Mouse (Mus musculus): ENCODE data around the gene DXBay18. TPM values are rescaled to one million over a fixed set of nuclear protein-coding genes. Genes with fewer than 3 reads are reported as not detected.
"Not testable (repeated sequence)": the region's sequence is repeated elsewhere in the genome, so short reads cannot be mapped to it uniquely, and the experiment has no call there.

DXBay18 gene
- not detected in 2 replicates for polyA plus RNA-seq (2015; fragmentation: Nextera tagmentation; extraction: Ambion mirVana)

GRCm38 (mm10) chrX:73149350-73149749 is at the start of gene DXBay18:
DXBay18 (minus strand) TSS chrX:73149450.
- ATAC-seq (ENCODE audit: insufficient number of reproducible peaks, low FRiP score, low TSS enrichment, low read depth); H3K27me3 ChIP-seq; H3K36me3 ChIP-seq; H3K27ac ChIP-seq; H3K4me3 ChIP-seq; H3K4me2 ChIP-seq; H3K4me1 ChIP-seq; H3K9ac ChIP-seq; H3K9me3 ChIP-seq: not testable (repeated sequence)
- WGBS: no CpG with 5 or more reads among the region's 7 CpGs

- not testable (repeated sequence) for H3K4me3 ChIP-seq; H3K36me3 ChIP-seq; H3K27ac ChIP-seq; H3K9me3 ChIP-seq; H3K27me3 ChIP-seq; H3K9ac ChIP-seq; H3K4me1 ChIP-seq; H3K4me2 ChIP-seq; ATAC-seq (ENCODE audit: insufficient number of reproducible peaks, low FRiP score, low TSS enrichment, low read depth)
- 79% methylated on average over 12 of the region's 12 CpGs for WGBS
Measured at GRCm38 (mm10) chrX:73191934-73192333, 42.7 kb upstream of the DXBay18 start, which contains the start of gene Xlr3b. Xlr3b (plus strand) TSS chrX:73192207.

- not testable (repeated sequence) for H3K4me1 ChIP-seq; H3K9me3 ChIP-seq; ATAC-seq (ENCODE audit: insufficient number of reproducible peaks, low FRiP score, low TSS enrichment, low read depth); H3K27ac ChIP-seq; H3K27me3 ChIP-seq; H3K4me3 ChIP-seq; H3K4me2 ChIP-seq; H3K9ac ChIP-seq; H3K36me3 ChIP-seq
- 88% methylated on average over 4 of the region's 15 CpGs for WGBS
Measured at GRCm38 (mm10) chrX:73176889-73177288, 27.6 kb upstream of the DXBay18 start, which contains the start of gene Spin2d. Spin2d (minus strand) TSS chrX:73176989.

- no CpG with 5 or more reads among the region's 20 CpGs for WGBS
Measured at GRCm38 (mm10) chrX:73148496-73148895, 754 bp downstream of the DXBay18 start, which contains the start of gene Xlr5b. Xlr5b (plus strand) TSS chrX:73148796.

GRCm38 (mm10) chrX:73143218-73143618 is 6.0 kb downstream of the DXBay18 start:
- not testable (repeated sequence) for H3K9ac ChIP-seq; H3K27me3 ChIP-seq; H3K9me3 ChIP-seq; ATAC-seq (ENCODE audit: insufficient number of reproducible peaks, low FRiP score, low TSS enrichment, low read depth); H3K4me3 ChIP-seq; H3K27ac ChIP-seq; H3K36me3 ChIP-seq; H3K4me2 ChIP-seq; H3K4me1 ChIP-seq
- no CpG with 5 or more reads among the region's 7 CpGs for WGBS

More at GRCm38 (mm10) chrX:73148496-73148895, 754 bp downstream of the DXBay18 start, which contains the start of gene Xlr5b:
- not testable (repeated sequence) for H3K4me1 ChIP-seq; ATAC-seq (ENCODE audit: insufficient number of reproducible peaks, low FRiP score, low TSS enrichment, low read depth); H3K9me3 ChIP-seq; H3K27me3 ChIP-seq; H3K4me3 ChIP-seq; H3K36me3 ChIP-seq; H3K4me2 ChIP-seq; H3K27ac ChIP-seq; H3K9ac ChIP-seq

- H3K36me3 ChIP-seq; H3K4me2 ChIP-seq; ATAC-seq (ENCODE audit: insufficient number of reproducible peaks, low FRiP score, low TSS enrichment, low read depth); H3K9me3 ChIP-seq; H3K4me3 ChIP-seq; H3K27ac ChIP-seq; H3K9ac ChIP-seq; H3K27me3 ChIP-seq; H3K4me1 ChIP-seq: not testable (repeated sequence)
- no CpG with 5 or more reads among the region's 12 CpGs for WGBS
Measured at GRCm38 (mm10) chrX:73122859-73123829, 26.1 kb downstream of the DXBay18 start.

- not testable (repeated sequence) for ATAC-seq (ENCODE audit: insufficient number of reproducible peaks, low FRiP score, low TSS enrichment, low read depth); H3K4me2 ChIP-seq; H3K4me1 ChIP-seq; H3K27me3 ChIP-seq; H3K36me3 ChIP-seq; H3K27ac ChIP-seq; H3K9ac ChIP-seq; H3K4me3 ChIP-seq; H3K9me3 ChIP-seq
- WGBS: no CpG with 5 or more reads among the region's 7 CpGs
Measured at GRCm38 (mm10) chrX:73116747-73117146, 32.5 kb downstream of the DXBay18 start, which contains the start of gene Gm14685. Gm14685 (plus strand) TSS chrX:73117047.

GRCm38 (mm10) chrX:73096941-73097508 is 52.2 kb downstream of the DXBay18 start, which contains the start of gene Xlr3a:
Xlr3a (minus strand) TSS chrX:73097095.
- ATAC-seq (ENCODE audit: insufficient number of reproducible peaks, low FRiP score, low TSS enrichment, low read depth); H3K4me1 ChIP-seq; H3K4me3 ChIP-seq; H3K27ac ChIP-seq; H3K9ac ChIP-seq; H3K4me2 ChIP-seq; H3K27me3 ChIP-seq; H3K9me3 ChIP-seq; H3K36me3 ChIP-seq: not testable (repeated sequence)
- WGBS: 62% methylated on average over 13 of the region's 13 CpGs

Other genes starting within 250 kb of the DXBay18 start
- gene Cetn2, start 231.0 kb downstream of the DXBay18 start, polyA plus RNA-seq (2015; fragmentation: Nextera tagmentation; extraction: Ambion mirVana): 58.4 and 58.8 TPM in 2 replicates
- gene Nsdhl, start 230.9 kb downstream of the DXBay18 start, polyA plus RNA-seq (2015; fragmentation: Nextera tagmentation; extraction: Ambion mirVana): 21.4 and 24.0 TPM in 2 replicates
- gene Zfp185, start 162.1 kb downstream of the DXBay18 start, polyA plus RNA-seq (2015; fragmentation: Nextera tagmentation; extraction: Ambion mirVana): 76.3 and 82.8 TPM in 2 replicates
- gene Pnma5, start 112.3 kb downstream of the DXBay18 start, polyA plus RNA-seq (2015; fragmentation: Nextera tagmentation; extraction: Ambion mirVana): 0.24 and 0.49 TPM in 2 replicates
- gene Pnma3, start 84.7 kb downstream of the DXBay18 start, polyA plus RNA-seq (2015; fragmentation: Nextera tagmentation; extraction: Ambion mirVana): 0.07 and 0.17 TPM in 2 replicates
- gene Xlr4a, start 67.0 kb downstream of the DXBay18 start, polyA plus RNA-seq (2015; fragmentation: Nextera tagmentation; extraction: Ambion mirVana): 0.86 and 1.1 TPM in 2 replicates
- 2.1 and 2.5 TPM in 2 replicates for gene Xlr3a, start 52.4 kb downstream of the DXBay18 start, polyA plus RNA-seq (2015; fragmentation: Nextera tagmentation; extraction: Ambion mirVana)
- 0.14 and 0.15 TPM in 2 replicates for gene Gm14685, start 32.4 kb downstream of the DXBay18 start, polyA plus RNA-seq (2015; fragmentation: Nextera tagmentation; extraction: Ambion mirVana)
- gene Xlr5b, start 654 bp downstream of the DXBay18 start, polyA plus RNA-seq (2015; fragmentation: Nextera tagmentation; extraction: Ambion mirVana): not detected in 2 replicates
- gene Spin2d, start 27.5 kb upstream of the DXBay18 start, polyA plus RNA-seq (2015; fragmentation: Nextera tagmentation; extraction: Ambion mirVana): not detected in 2 replicates
- 12.6 and 12.9 TPM in 2 replicates for gene Xlr3b, start 42.8 kb upstream of the DXBay18 start, polyA plus RNA-seq (2015; fragmentation: Nextera tagmentation; extraction: Ambion mirVana)
- gene Xlr4b, start 64.9 kb upstream of the DXBay18 start, polyA plus RNA-seq (2015; fragmentation: Nextera tagmentation; extraction: Ambion mirVana): 0.52 and 1.0 TPM in 2 replicates
- 12.9 and 14.0 TPM in 2 replicates for gene F8a, start 78.8 kb upstream of the DXBay18 start, polyA plus RNA-seq (2015; fragmentation: Nextera tagmentation; extraction: Ambion mirVana)
- 0.14 and 0.22 TPM in 2 replicates for gene Xlr4c, start 93.7 kb upstream of the DXBay18 start, polyA plus RNA-seq (2015; fragmentation: Nextera tagmentation; extraction: Ambion mirVana)
- gene Xlr3c, start 115.9 kb upstream of the DXBay18 start, polyA plus RNA-seq (2015; fragmentation: Nextera tagmentation; extraction: Ambion mirVana): 0.37 TPM in 1 of 2 replicates, not detected in the other
- gene Xlr5a, start 143.5 kb upstream of the DXBay18 start, polyA plus RNA-seq (2015; fragmentation: Nextera tagmentation; extraction: Ambion mirVana): not detected in 2 replicates
- not detected in 2 replicates for gene Xlr5c, start 143.5 kb upstream of the DXBay18 start, polyA plus RNA-seq (2015; fragmentation: Nextera tagmentation; extraction: Ambion mirVana)
- gene Gm45015, start 187.4 kb upstream of the DXBay18 start, polyA plus RNA-seq (2015; fragmentation: Nextera tagmentation; extraction: Ambion mirVana): not detected in 2 replicates
- gene Zfp275, start 193.2 kb upstream of the DXBay18 start, polyA plus RNA-seq (2015; fragmentation: Nextera tagmentation; extraction: Ambion mirVana): 19.0 and 19.4 TPM in 2 replicates
- not detected in 2 replicates for gene Gm18336, start 249.3 kb upstream of the DXBay18 start, polyA plus RNA-seq (2015; fragmentation: Nextera tagmentation; extraction: Ambion mirVana)